Mouse (Mus musculus): ENCODE results near the gene Pom121l2. TPM values are rescaled to one million over a fixed set of nuclear protein-coding genes. Genes with fewer than 3 reads are reported as not detected.

Gene Pom121l2
- total RNA-seq, 2 experiments from 2014 or later, result not detected

DNA sequence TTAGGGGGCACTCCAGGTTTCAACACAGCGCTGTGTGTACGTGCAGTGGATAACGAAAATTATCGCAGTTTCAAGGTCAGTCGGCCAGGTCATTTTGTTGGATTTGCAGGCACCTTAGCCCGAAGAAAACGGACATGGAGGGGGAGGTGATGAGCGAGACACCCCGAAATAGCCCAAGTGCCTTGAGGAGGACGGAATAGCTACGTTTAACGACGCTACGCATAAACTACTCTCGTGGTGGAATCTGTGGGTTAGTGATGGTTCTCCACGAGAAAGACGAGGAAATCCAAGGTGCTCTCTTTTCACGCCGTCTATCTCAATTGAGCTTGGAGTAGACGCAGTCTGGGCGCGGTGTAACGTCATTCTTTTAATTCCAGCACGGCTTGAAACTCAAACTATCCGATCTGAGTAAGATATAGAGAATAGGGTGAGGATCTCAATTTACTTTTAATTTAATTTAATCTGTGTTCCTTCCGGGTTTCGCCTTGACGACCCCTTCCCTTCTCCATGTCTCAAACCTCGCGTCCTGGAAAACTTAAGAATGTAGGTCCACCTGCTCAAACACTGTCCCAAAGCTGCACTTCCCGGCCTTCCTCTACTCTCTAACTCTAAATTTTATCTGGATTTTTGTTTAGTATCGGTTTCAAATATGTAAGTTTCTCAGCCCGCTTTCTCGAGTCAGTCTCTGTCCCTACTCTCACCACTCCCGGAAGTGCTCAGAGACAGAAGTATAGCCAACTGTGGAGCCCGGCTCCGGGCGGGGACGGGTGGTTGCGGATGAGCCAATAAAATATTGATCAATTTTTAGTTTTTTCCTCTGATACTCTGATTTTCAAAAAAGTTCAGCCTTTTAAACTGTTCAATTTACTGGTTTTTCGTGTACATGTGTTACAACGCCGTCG, 39.2 kb downstream of the Pom121l2 start:
- no peak for DNase-seq

- DNase-seq, result peak; percentile 81
Observed at GRCm38 (mm10) chr13:22020901-22021339, 39.9 kb downstream of the Pom121l2 start.

GRCm38 (mm10) chr13:22021581-22021980, 40.6 kb downstream of the Pom121l2 start:
- DNase-seq, result no peak

- DNase-seq, result peak; percentile 87
Observed at GRCm38 (mm10) chr13:22022241-22022640, 41.2 kb downstream of the Pom121l2 start.

GRCm38 (mm10) chr13:22026058-22027031, 45.4 kb downstream of the Pom121l2 start:
- peak; percentile 91 for DNase-seq

DNA sequence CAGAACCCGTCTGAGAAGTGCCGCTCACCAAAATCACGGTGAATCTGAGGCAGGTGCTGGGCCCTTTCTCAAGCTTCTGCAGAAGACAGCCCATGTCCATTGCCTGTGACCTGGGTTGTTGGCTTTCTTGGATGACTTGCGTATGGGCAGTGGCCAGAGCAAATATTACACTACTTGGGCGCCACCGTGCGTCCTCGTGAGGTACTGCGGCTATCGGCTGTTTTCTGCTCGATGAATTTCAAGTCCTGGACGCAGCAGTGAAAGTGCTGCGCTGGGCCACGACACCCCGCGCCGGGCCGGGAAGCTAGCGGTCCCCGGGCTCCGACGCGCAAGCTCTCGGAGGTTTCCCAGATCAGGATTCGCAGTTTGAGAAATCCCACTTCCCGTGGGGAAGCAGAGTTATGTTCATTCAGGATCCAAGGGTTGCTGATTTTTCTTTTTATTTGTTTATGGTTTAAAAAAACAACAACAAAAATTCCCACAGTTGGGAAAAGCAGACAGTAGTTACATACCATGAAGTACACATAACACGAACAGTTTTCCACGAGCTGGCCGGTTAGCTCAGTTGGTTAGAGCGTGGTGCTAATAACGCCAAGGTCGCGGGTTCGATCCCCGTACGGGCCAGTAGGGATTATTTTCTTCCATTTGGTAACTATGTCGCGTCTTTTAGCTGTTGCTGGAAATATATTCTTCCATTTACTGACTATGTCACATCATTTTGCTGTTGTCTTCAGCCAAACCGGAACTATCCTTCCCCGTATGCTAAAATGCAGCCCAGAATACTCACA, 47.9 kb downstream of the Pom121l2 start:
- peak; percentile 98 for DNase-seq

- DNase-seq, result no peak
Observed at GRCm38 (mm10) chr13:22029928-22030327, 48.9 kb downstream of the Pom121l2 start.

DNA sequence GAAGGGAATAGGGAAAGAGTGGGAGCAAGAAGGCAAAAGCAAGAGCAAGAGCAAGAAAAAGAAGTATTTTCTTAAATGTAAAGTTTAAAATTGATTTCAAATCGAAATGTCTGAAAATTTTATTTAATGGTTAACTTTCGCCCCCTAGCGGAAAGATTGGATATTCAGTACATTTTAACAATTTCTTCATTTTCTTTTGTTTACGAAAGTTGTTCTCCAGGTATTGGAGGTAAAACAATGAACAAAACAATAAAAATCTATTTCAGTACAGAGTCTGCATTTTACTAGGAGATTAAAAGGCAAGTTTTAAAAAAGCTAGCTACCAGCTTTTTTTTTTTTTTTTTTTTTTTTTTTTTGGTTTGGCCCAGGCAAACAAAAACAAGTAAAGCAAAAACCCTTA, 49.5 kb downstream of the Pom121l2 start:
- DNase-seq, result no peak

GRCm38 (mm10) chr13:22033741-22034442, 52.9 kb downstream of the Pom121l2 start:
- no peak for DNase-seq

GRCm38 (mm10) chr13:22034443-22035266, 53.7 kb downstream of the Pom121l2 start:
- DNase-seq, result no peak

DNA sequence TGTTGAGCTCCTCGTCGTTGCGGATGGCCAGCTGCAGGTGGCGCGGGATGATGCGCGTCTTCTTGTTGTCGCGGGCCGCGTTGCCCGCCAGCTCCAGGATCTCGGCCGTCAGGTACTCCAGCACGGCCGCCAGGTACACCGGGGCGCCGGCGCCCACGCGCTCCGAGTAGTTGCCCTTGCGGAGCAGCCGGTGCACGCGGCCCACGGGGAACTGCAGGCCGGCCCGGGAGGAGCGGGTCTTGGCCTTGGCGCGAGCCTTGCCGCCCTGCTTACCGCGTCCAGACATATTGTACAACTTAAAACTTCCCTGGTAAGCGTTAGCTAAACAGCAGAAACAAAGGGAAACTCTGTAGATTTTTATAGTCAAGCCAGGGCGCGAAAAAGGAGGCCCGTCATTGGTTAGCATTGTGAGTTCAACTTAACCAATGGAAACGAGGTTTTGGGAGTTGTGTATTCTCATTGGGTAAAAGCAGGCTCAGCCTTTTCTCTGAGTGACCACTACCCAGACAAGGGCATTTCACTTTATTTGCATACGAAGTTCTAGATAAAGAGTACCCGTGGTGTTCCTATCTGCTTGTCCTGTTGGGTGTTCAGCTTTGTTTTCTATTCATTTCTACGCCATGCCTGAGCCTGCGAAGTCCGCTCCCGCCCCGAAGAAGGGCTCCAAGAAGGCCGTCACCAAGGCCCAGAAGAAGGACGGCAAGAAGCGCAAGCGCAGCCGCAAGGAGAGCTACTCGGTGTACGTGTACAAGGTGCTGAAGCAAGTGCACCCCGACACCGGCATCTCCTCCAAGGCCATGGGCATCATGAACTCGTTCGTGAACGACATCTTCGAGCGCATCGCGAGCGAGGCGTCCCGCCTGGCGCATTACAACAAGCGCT, 54.5 kb downstream of the Pom121l2 start, which contains the start of the genes Hist1h2ah and Hist1h2bk:
Gene Hist1h2ah, minus strand, starts transcription at position 302 of the 882 bp plus-strand sequence.
Gene Hist1h2bk, plus strand, starts transcription at position 604 of the 882 bp plus-strand sequence.
- DNase-seq, result peak; percentile 85

- DNase-seq, result no peak
Observed at GRCm38 (mm10) chr13:22036149-22036956, 55.4 kb downstream of the Pom121l2 start.

- no peak for DNase-seq
Observed at GRCm38 (mm10) chr13:22036986-22037385, 56.0 kb downstream of the Pom121l2 start.

- DNase-seq, result no peak
Observed at GRCm38 (mm10) chr13:22037415-22037814, 56.4 kb downstream of the Pom121l2 start.

Data from heart, postnatal 4 days (tissue).